Mouse (Mus musculus): Measurements from ENCODE around the gene Usp2. TPM values are rescaled to one million over a fixed set of nuclear protein-coding genes. Genes with fewer than 3 reads are reported as not detected.
A peak's percentile ranks its signal among the peaks of the same experiment; 100 is the strongest.

Gene Usp2
- total and polyA plus RNA-seq, 3 experiments, result 73.8 to 206 (median 75.8) TPM

DNA sequence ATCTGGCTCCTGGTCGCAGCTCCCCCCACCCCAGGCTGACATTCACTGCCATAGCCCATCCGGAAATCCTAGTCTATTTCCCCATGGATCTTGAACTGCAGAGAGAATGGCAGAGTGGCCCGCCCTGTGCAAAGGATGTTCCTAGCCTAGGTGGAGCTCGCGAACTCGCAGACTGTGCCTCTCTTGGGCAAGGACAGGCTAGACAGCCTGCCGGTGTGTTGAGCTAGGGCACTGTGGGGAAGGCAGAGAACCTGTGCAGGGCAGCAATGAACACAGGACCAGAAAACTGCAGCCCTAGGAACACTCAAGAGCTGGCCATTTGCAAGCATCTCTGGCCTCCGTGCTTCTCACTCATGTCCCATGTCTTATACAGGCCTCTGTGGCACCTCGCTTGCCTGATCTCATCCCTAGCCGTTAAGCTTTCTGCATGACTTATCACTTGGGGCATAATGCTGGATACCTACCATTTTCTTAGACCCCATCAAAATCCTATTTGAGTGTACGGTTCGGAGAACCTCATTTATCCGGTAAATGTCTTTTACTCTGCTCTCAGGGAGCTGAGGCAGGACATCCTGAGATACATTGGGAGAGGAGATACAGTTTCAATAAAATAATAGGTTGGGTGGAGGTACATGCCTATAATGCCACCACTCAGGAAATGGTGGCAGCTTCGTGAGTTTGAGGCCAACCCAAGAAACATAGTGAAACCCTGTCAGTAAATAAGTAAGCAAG is 22.2 kb upstream of the Usp2 start:
- no peak overlapping the region for H3K9ac ChIP-seq (ENCODE audit: low read depth, low read length)
- TF ChIP-seq EP300 (IDR thresholded peaks at IDR 0.05; ENCODE audit: insufficient read depth, low read depth, low read length) (no peak), POLR2A (IDR thresholded peaks at IDR 0.05; ENCODE audit: insufficient read depth, low read depth, low read length) (no peak), CTCF (IDR thresholded peaks at IDR 0.05) (no peak)
- peak in 1 of 2 experiments; percentile 31 for DNase-seq
- H3K36me3 ChIP-seq (ENCODE audit: control insufficient read depth, insufficient read depth, low read length), result no peaks in the 10 kb centered on the region
- H3K4me3 ChIP-seq, result no peak overlapping the region
- no peaks in the 10 kb centered on the region for H3K79me2 ChIP-seq (replicated peaks; ENCODE audit: control insufficient read depth, insufficient read depth, low read length)
- no peak overlapping the region for H3K27ac ChIP-seq
- WGBS, result 49% methylated on average over 14 of the region's 14 CpGs
- H3K4me1 ChIP-seq (ENCODE audit: control insufficient read depth, insufficient read depth, low read length), result no peaks in the 10 kb centered on the region
- H3K27me3 ChIP-seq (ENCODE audit: control insufficient read depth, insufficient read depth, low read length), result peaks cover 5% of the 10 kb centered on the region; the same call in 1 of the 2 replicates
- intact Hi-C loops (cut with DNase I), result no loop called here

DNA sequence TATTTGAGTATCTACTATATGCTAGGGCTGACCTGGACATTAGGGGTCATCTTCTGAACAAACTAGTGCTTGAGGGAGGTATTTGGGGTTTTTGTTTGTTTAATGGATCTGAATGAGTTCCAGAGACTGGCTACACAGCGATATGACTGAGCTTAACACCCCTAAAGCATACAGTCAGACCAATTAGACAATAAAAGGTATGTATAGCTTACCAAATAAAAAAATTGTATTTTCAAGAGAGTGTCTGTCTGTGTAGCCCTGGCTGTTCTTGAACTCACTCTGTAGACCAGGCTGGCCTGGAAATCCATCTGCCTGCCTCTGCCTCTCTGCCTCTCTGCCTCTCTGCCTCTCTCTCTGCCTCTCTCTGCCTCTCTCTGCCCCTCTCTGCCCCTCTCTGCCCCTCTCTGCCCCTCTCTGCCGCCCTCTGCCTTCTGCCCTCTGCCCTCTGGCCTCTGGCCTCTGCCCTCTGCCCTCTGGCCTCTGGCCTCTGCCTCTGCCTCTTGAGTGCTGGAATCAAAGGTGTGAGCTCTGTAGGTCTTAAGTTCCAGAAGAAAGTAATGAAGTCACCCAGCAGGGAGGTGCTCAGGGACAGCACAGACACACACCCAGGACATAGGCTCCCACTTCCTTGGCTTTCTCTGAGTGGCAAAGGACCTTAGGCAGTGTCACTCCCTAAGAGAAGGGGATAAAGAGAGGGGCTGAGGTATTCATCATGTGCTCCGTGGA is 21.5 kb upstream of the Usp2 start:
- no peak for TF ChIP-seq CTCF (IDR thresholded peaks at IDR 0.05)
- TF ChIP-seq EP300 (IDR thresholded peaks at IDR 0.05; ENCODE audit: insufficient read depth, low read depth, low read length), result no peak
- TF ChIP-seq POLR2A (IDR thresholded peaks at IDR 0.05; ENCODE audit: insufficient read depth, low read depth, low read length), result no peak
- intact Hi-C loops (cut with DNase I), result no loop called here

DNA sequence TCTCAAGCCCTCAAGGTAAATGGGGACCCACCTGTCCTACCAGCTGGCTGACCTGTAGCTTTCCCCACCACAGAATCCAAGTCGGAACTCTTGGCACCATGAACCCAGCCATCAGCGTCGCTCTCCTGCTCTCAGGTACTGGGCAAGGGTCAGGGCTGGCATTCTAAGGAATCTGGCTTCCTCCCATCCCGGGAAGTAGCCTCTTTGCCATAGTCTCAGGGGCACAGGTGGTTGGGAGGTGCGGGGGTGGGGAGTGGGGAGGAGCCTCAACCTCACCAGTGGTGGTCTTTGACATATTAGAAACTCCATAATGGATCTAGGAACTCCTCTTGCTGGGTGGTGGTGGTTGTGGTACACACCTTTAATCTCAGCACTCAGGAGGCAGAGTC is 20.9 kb upstream of the Usp2 start:
- H3K36me3 ChIP-seq (ENCODE audit: control insufficient read depth, insufficient read depth, low read length), result no peaks in the 10 kb centered on the region
- WGBS, result 80% methylated on average over 5 of the region's 5 CpGs
- H3K79me2 ChIP-seq (replicated peaks; ENCODE audit: control insufficient read depth, insufficient read depth, low read length), result no peaks in the 10 kb centered on the region
- DNase-seq, result no peak
- intact Hi-C loops (cut with DNase I), result no loop called here
- H3K4me1 ChIP-seq (ENCODE audit: control insufficient read depth, insufficient read depth, low read length), result no peaks in the 10 kb centered on the region
- H3K27me3 ChIP-seq (ENCODE audit: control insufficient read depth, insufficient read depth, low read length), result peaks cover 5% of the 10 kb centered on the region; the same call in 1 of the 2 replicates
- H3K4me3 ChIP-seq, result no peak overlapping the region
- TF ChIP-seq EP300 (IDR thresholded peaks at IDR 0.05; ENCODE audit: insufficient read depth, low read depth, low read length) (no peak), POLR2A (IDR thresholded peaks at IDR 0.05; ENCODE audit: insufficient read depth, low read depth, low read length) (no peak), CTCF (IDR thresholded peaks at IDR 0.05) (no peak)
- H3K27ac ChIP-seq, result no peak overlapping the region
- H3K9ac ChIP-seq (ENCODE audit: low read depth, low read length), result no peak overlapping the region

More for the DNA sequence above, 21.5 kb upstream of the Usp2 start:
- H3K36me3 ChIP-seq (ENCODE audit: control insufficient read depth, insufficient read depth, low read length), result no peaks in the 10 kb centered on the region
- peaks cover 5% of the 10 kb centered on the region; the same call in 1 of the 2 replicates for H3K27me3 ChIP-seq (ENCODE audit: control insufficient read depth, insufficient read depth, low read length)
- no peaks in the 10 kb centered on the region for H3K4me1 ChIP-seq (ENCODE audit: control insufficient read depth, insufficient read depth, low read length)
- WGBS, result 83% methylated on average over 3 of the region's 3 CpGs
- no peak overlapping the region for H3K27ac ChIP-seq
- no peak for DNase-seq
- H3K79me2 ChIP-seq (replicated peaks; ENCODE audit: control insufficient read depth, insufficient read depth, low read length), result no peaks in the 10 kb centered on the region
- H3K9ac ChIP-seq (ENCODE audit: low read depth, low read length), result no peak overlapping the region
- H3K4me3 ChIP-seq, result no peak overlapping the region

DNA sequence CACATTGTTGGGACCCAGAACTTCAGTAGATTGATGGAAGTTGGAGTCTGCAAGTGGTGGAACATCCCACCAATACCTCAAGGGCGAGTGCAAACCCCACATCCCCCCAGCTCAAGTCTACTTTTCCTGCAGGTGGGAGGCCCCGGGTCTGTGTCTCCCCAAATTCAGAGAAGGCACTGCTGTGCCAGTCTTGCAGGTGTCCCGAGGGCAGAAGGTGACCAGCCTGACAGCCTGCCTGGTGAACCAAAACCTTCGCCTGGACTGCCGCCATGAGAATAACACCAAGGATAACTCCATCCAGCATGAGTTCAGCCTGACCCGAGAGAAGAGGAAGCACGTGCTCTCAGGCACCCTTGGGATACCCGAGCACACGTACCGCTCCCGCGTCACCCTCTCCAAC is 20.4 kb upstream of the Usp2 start:
- DNase-seq, result no peak
- H3K36me3 ChIP-seq (ENCODE audit: control insufficient read depth, insufficient read depth, low read length), result no peaks in the 10 kb centered on the region
- H3K27ac ChIP-seq, result no peak overlapping the region
- WGBS, result 79% methylated on average over 12 of the region's 12 CpGs
- no peaks in the 10 kb centered on the region for H3K79me2 ChIP-seq (replicated peaks; ENCODE audit: control insufficient read depth, insufficient read depth, low read length)
- intact Hi-C loops (cut with DNase I), result no loop called here
- no peak overlapping the region for H3K9ac ChIP-seq (ENCODE audit: low read depth, low read length)
- peaks cover 5% of the 10 kb centered on the region; the same call in 1 of the 2 replicates for H3K27me3 ChIP-seq (ENCODE audit: control insufficient read depth, insufficient read depth, low read length)
- no peaks in the 10 kb centered on the region for H3K4me1 ChIP-seq (ENCODE audit: control insufficient read depth, insufficient read depth, low read length)
- TF ChIP-seq CTCF (IDR thresholded peaks at IDR 0.05), result no peak
- no peak for TF ChIP-seq EP300 (IDR thresholded peaks at IDR 0.05; ENCODE audit: insufficient read depth, low read depth, low read length)
- no peak for TF ChIP-seq POLR2A (IDR thresholded peaks at IDR 0.05; ENCODE audit: insufficient read depth, low read depth, low read length)
- no peak overlapping the region for H3K4me3 ChIP-seq

DNA sequence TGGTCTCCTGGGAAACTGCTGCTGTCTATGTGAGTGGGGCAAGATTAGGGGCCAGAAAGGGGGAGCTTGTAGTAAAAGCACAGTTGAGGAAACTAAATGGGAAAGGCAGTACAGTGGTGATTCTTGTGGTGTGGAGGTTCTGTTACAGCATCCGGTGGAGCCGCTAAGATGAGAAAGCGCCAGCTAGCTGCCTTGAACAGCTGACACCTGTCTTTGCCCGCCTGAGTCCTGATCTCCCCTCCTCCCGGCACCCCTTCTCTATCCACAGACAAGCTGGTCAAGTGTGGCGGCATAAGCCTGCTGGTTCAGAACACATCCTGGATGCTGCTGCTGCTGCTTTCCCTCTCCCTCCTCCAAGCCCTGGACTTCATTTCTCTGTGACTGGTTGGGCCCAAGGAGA is 19.8 kb upstream of the Usp2 start:
- H3K79me2 ChIP-seq (replicated peaks; ENCODE audit: control insufficient read depth, insufficient read depth, low read length), result no peaks in the 10 kb centered on the region
- no peaks in the 10 kb centered on the region for H3K4me1 ChIP-seq (ENCODE audit: control insufficient read depth, insufficient read depth, low read length)
- H3K4me3 ChIP-seq, result no peak overlapping the region
- peaks cover 5% of the 10 kb centered on the region; the same call in 1 of the 2 replicates for H3K27me3 ChIP-seq (ENCODE audit: control insufficient read depth, insufficient read depth, low read length)
- intact Hi-C loops (cut with DNase I), result no loop called here
- WGBS, result 64% methylated on average over 6 of the region's 6 CpGs
- DNase-seq, result no peak
- H3K9ac ChIP-seq (ENCODE audit: low read depth, low read length), result no peak overlapping the region
- no peaks in the 10 kb centered on the region for H3K36me3 ChIP-seq (ENCODE audit: control insufficient read depth, insufficient read depth, low read length)
- no peak overlapping the region for H3K27ac ChIP-seq
- no peak for TF ChIP-seq POLR2A (IDR thresholded peaks at IDR 0.05; ENCODE audit: insufficient read depth, low read depth, low read length)
- TF ChIP-seq CTCF (IDR thresholded peaks at IDR 0.05), result no peak
- TF ChIP-seq EP300 (IDR thresholded peaks at IDR 0.05; ENCODE audit: insufficient read depth, low read depth, low read length), result no peak
